26 mouse cellular contexts compared by ENCODE assay signal in genomic region chr6:94953658-94954057, GRCm38 (mm10).
DNase-seq lines count a peak whose midpoint lies in the region; ATAC-seq and TF ChIP-seq lines count a peak whose summit lies in the region.
"Had no signal": no experiment of that assay in that cellular context is flagged by ENCODE, and none has a peak within 500 bp of the region (broad histone marks: within the 10 kb centered on the region; RNA-seq: fewer than 3 reads in every experiment).

No protein-coding gene starts in this region.

- no peak overlapping the region for H3K4me2 ChIP-seq in heart, postnatal 0 days (ENCODE audit: low read depth, low read length)
- no peak overlapping the region for H3K4me2 ChIP-seq in liver, postnatal 0 days (ENCODE audit: low read depth, low read length)
- no peak overlapping the region for H3K4me2 ChIP-seq in liver, embryonic 12.5 days
- H3K4me2 ChIP-seq: heart, embryonic 11.5 days; hindbrain, embryonic 13.5 days; limb, embryonic 13.5 days; liver, embryonic 15.5 days; midbrain, embryonic 13.5 days; neural tube, embryonic 12.5 days had no signal

- no peak for TF ChIP-seq EP300 in heart, postnatal 0 days (IDR thresholded peaks at IDR 0.05; ENCODE audit: low read depth)
- TF ChIP-seq EP300 in liver, postnatal 0 days (IDR thresholded peaks at IDR 0.05; ENCODE audit: low read depth) = no peak

- DNase-seq in heart, postnatal 0 days (ENCODE audit: low spot score) = no peak
- DNase-seq in heart, postnatal 10 days = no peak
- DNase-seq in liver, postnatal 0 days = no peak
- DNase-seq in ES-E14 (ENCODE audit: low read depth, low spot score) (no peak), R1 (ENCODE audit: low read depth, low spot score) (peak; percentile 32)
- no peak for DNase-seq in ovary, postnatal 36 days (ENCODE audit: low spot score)
- DNase-seq: adrenal gland, adult 2 months; cerebellum, adult 11 months; cerebellum, postnatal 10 days; gastrocnemius, postnatal 36 days; heart, postnatal 14 days; lung, postnatal 10 days; retina, postnatal 1 day; thymus, adult 2 months; thymus, postnatal 4 days had no signal

- H3K27ac ChIP-seq in heart, postnatal 0 days (ENCODE audit: low read depth) = no peak overlapping the region
- no peak overlapping the region for H3K27ac ChIP-seq in liver, postnatal 0 days (ENCODE audit: low read depth)
- H3K27ac ChIP-seq in liver, embryonic 12.5 days = no peak overlapping the region
- no peak overlapping the region for H3K27ac ChIP-seq in ES-E14 (ENCODE audit: insufficient read depth, low read depth, low read length, poor library complexity, severe bottlenecking)
- H3K27ac ChIP-seq: forebrain, embryonic 10.5 days; hindbrain, embryonic 13.5 days; limb, embryonic 13.5 days; liver, embryonic 15.5 days; midbrain, embryonic 13.5 days; neural tube, embryonic 12.5 days had no signal

- H3K9me3 ChIP-seq in heart, postnatal 0 days (replicated peaks; ENCODE audit: control insufficient read depth, low read length) = no peaks in the 10 kb centered on the region
- no peaks in the 10 kb centered on the region; the same call in 1 of the 2 replicates for H3K9me3 ChIP-seq in liver, postnatal 0 days (ENCODE audit: low read length)
- no peaks in the 10 kb centered on the region for H3K9me3 ChIP-seq in liver, embryonic 12.5 days (replicated peaks)
- no peaks in the 10 kb centered on the region for H3K9me3 ChIP-seq in ES-E14 (ENCODE audit: control insufficient read depth, insufficient read depth, low read depth, low read length)
- H3K9me3 ChIP-seq: hindbrain, embryonic 13.5 days; liver, embryonic 15.5 days; neural tube, embryonic 12.5 days had no signal

- WGBS in heart, postnatal 0 days = 82% methylated on average over 4 of the region's 4 CpGs
- 72% methylated on average over 4 of the region's 4 CpGs for WGBS in liver, postnatal 0 days (ENCODE audit: insufficient replicate concordance)
- WGBS in liver, embryonic 12.5 days (ENCODE audit: insufficient replicate concordance) = 60% methylated on average over 4 of the region's 4 CpGs

- H3K4me3 ChIP-seq in heart, postnatal 0 days (ENCODE audit: low read depth, low read length) = no peak overlapping the region
- H3K4me3 ChIP-seq in liver, postnatal 0 days (ENCODE audit: low read depth, low read length) = no peak overlapping the region
- no peak overlapping the region for H3K4me3 ChIP-seq in liver, embryonic 12.5 days
- no peak overlapping the region for H3K4me3 ChIP-seq in ES-E14 (ENCODE audit: insufficient read depth in 1 of 2, low read depth in 1 of 2, low read length in 2 of 2, poor library complexity in 1 of 2, severe bottlenecking in 1 of 2)
- H3K4me3 ChIP-seq: forebrain, embryonic 10.5 days; hindbrain, embryonic 13.5 days; limb, embryonic 13.5 days; liver, embryonic 15.5 days; midbrain, embryonic 13.5 days; neural tube, embryonic 12.5 days had no signal

- intact Hi-C loops in heart, postnatal 10 days (cut with DNase I) = no loop called here

- peaks cover 4% of the 10 kb centered on the region; the same call in 1 of the 2 replicates for H3K4me1 ChIP-seq in heart, postnatal 0 days (ENCODE audit: control insufficient read depth, insufficient read depth)
- no peaks in the 10 kb centered on the region for H3K4me1 ChIP-seq in liver, postnatal 0 days (ENCODE audit: insufficient read depth)
- H3K4me1 ChIP-seq in liver, embryonic 12.5 days = no peaks in the 10 kb centered on the region
- H3K4me1 ChIP-seq in ES-E14 (ENCODE audit: control insufficient read depth in 2 of 2, insufficient read depth in 2 of 2, low read length in 2 of 2, poor library complexity in 1 of 2) = peaks cover 0 to 8% of the 10 kb centered on the region in 2 experiments; a peak in 2 of 4 replicates
- H3K4me1 ChIP-seq: liver, embryonic 15.5 days; midbrain, embryonic 13.5 days had no signal

- no peaks in the 10 kb centered on the region for H3K27me3 ChIP-seq in heart, postnatal 0 days (ENCODE audit: control insufficient read depth, insufficient read depth, low read length)
- H3K27me3 ChIP-seq in liver, postnatal 0 days (ENCODE audit: insufficient read depth, low read length) = no peaks in the 10 kb centered on the region
- no peaks in the 10 kb centered on the region for H3K27me3 ChIP-seq in liver, embryonic 12.5 days (replicated peaks)
- H3K27me3 ChIP-seq: hindbrain, embryonic 13.5 days; limb, embryonic 13.5 days; liver, embryonic 15.5 days; midbrain, embryonic 13.5 days; neural tube, embryonic 12.5 days had no signal

- no peak for ATAC-seq in heart, postnatal 0 days (ENCODE audit: insufficient read depth, low read depth)
- ATAC-seq in liver, postnatal 0 days = no peak
- ATAC-seq in liver, embryonic 12.5 days = no peak
- no peak for ATAC-seq in activated CD4-positive, CD25-positive, alpha-beta regulatory T cell, adult 4 months
- ATAC-seq: forebrain, embryonic 16.5 days; inflammation-experienced regulatory T-cells, adult 6 months; midbrain, embryonic 13.5 days had no signal

- H3K9ac ChIP-seq in heart, postnatal 0 days (replicated peaks; ENCODE audit: low read depth, low read length) = no peak overlapping the region
- H3K9ac ChIP-seq in liver, postnatal 0 days (replicated peaks) = no peak overlapping the region
- H3K9ac ChIP-seq in liver, embryonic 12.5 days = no peak overlapping the region
- no peak overlapping the region for H3K9ac ChIP-seq in ES-E14 (ENCODE audit: insufficient read depth, low read depth, low read length, poor library complexity, severe bottlenecking)
- H3K9ac ChIP-seq: hindbrain, embryonic 13.5 days; limb, embryonic 13.5 days; liver, embryonic 15.5 days; midbrain, embryonic 13.5 days; neural tube, embryonic 12.5 days had no signal

- in situ Hi-C loops in ES-E14 (cut with MboI; ENCODE audit: low sequenced_read_pairs in 2 of 2, unreplicated experiment in 2 of 2) = no loop called here

- no peaks in the 10 kb centered on the region for H3K36me3 ChIP-seq in heart, postnatal 0 days (replicated peaks; ENCODE audit: control insufficient read depth, insufficient read depth, low read length)
- H3K36me3 ChIP-seq in liver, postnatal 0 days (replicated peaks; ENCODE audit: insufficient read depth, low read length) = no peaks in the 10 kb centered on the region
- H3K36me3 ChIP-seq in liver, embryonic 12.5 days = no peaks in the 10 kb centered on the region
- H3K36me3 ChIP-seq in ES-E14 (ENCODE audit: control insufficient read depth, insufficient read depth, low read length, poor library complexity, severe bottlenecking) = no peaks in the 10 kb centered on the region
- H3K36me3 ChIP-seq: forebrain, embryonic 10.5 days; hindbrain, embryonic 13.5 days; limb, embryonic 13.5 days; liver, embryonic 15.5 days; midbrain, embryonic 13.5 days; neural tube, embryonic 12.5 days had no signal

- peak; percentile 11; the same call in 1 of the 2 replicates for TF ChIP-seq CTCF in heart, postnatal 0 days (IDR thresholded peaks at IDR 0.05; ENCODE audit: low read depth)
- peak; percentile 24; the same call in 1 of the 2 replicates for TF ChIP-seq CTCF in liver, postnatal 0 days (IDR thresholded peaks at IDR 0.05; ENCODE audit: low read depth)

TF ChIP-seq in ES-E14, 5 proteins besides CTCF, POLR2A, EP300 and RAD21:
- TF ChIP-seq HCFC1 (IDR thresholded peaks at IDR 0.05; ENCODE audit: borderline replicate concordance, insufficient read depth, low read length) (no peak), ZC3H11A (IDR thresholded peaks at IDR 0.05; ENCODE audit: borderline replicate concordance, low read depth, low read length) (0 out of 2 replicates have a peak, but pooled peaks have one; percentile 30), CHD2 (IDR thresholded peaks at IDR 0.05; ENCODE audit: low read depth, low read length) (no peak)
TF ChIP-seq in ES-E14: peak in this region for 1.
